Mouse (Mus musculus) MEL (cell line): ENCODE measurements around the gene Tshz2.

ENCODE experiments used
- CTCF ChIP-seq, 3 experiments: IDR thresholded peaks in 2 of 3; conservative IDR thresholded peaks in 1 of 3; 2 replicates each; pipeline ENCODE4 v1.5.1; 2011 to 2012; ENCODE audit warnings: low read length in 3 of 3, low read depth in 2 of 3, mild to moderate bottlenecking in 2 of 3, improper control_type of control experiment in 1 of 3, inconsistent platforms in 1 of 3, mixed read lengths in 1 of 3, moderate library complexity in 1 of 3; ENCODE audit not compliant: control insufficient read depth in 1 of 3, insufficient read depth in 1 of 3, poor library complexity in 1 of 3, severe bottlenecking in 1 of 3
- E2F4 ChIP-seq: IDR thresholded peaks from 2 replicates; pipeline ENCODE4 v1.6.1; 2011; ENCODE audit warnings: low read depth, low read length, improper control_type of control experiment, borderline replicate concordance
- USF2 ChIP-seq, 2 experiments: IDR thresholded peaks; 2 replicates each; pipeline ENCODE4 v1.6.1; 2011 to 2012; ENCODE audit warnings: improper control_type of control experiment in 2 of 2, low read length in 2 of 2, borderline replicate concordance in 1 of 2, inconsistent platforms in 1 of 2, low read depth in 1 of 2, mild to moderate bottlenecking in 1 of 2; ENCODE audit not compliant: insufficient read depth in 1 of 2
- ZC3H11A ChIP-seq: IDR thresholded peaks from 2 replicates; pipeline ENCODE4 v1.6.1; 2012; ENCODE audit warnings: low read depth, mild to moderate bottlenecking, inconsistent platforms, low read length, improper control_type of control experiment

- no peak for TF ChIP-seq CTCF (IDR thresholded peaks at IDR 0.05 in 2 of 3, conservative IDR thresholded peaks at IDR 0.05 in 1 of 3; ENCODE audit: control insufficient read depth in 1 of 3, insufficient read depth in 1 of 3, low read depth in 2 of 3, low read length in 3 of 3, poor library complexity in 1 of 3, severe bottlenecking in 1 of 3)
- no peak for TF ChIP-seq ZC3H11A
- no peak for TF ChIP-seq E2F4
- TF ChIP-seq USF2 (IDR thresholded peaks at IDR 0.05; ENCODE audit: borderline replicate concordance in 1 of 2, insufficient read depth in 1 of 2, low read depth in 1 of 2, low read length in 2 of 2) = no peak
Measured at GRCm38 (mm10) chr2:169792706-169793105, 159.9 kb downstream of the Tshz2 start.
